Mouse (Mus musculus) liver, embryonic 14.5 days (tissue): ENCODE measurements around the gene Ptgs1.

ENCODE experiments used
- CTCF ChIP-seq: IDR thresholded peaks from 2 replicates; pipeline ENCODE4 v1.5.1; 2016; ENCODE audit warnings: antibody characterized with exemption, low read depth, control low read depth
- EP300 ChIP-seq: IDR thresholded peaks from 2 replicates; pipeline ENCODE4 v1.6.1; 2016; ENCODE audit warnings: antibody characterized with exemption, low read depth

GRCm38 (mm10) chr2:36197021-36197420 is 33.2 kb upstream of the Ptgs1 start:
- no peak for TF ChIP-seq CTCF
- no peak for TF ChIP-seq EP300
